Mouse (Mus musculus) embryonic facial prominence, embryonic 10.5 days (tissue): Measurements from ENCODE around the gene Ptpn20. TPM values are rescaled to one million over a fixed set of nuclear protein-coding genes. Genes with fewer than 3 reads are reported as not detected.

Experiments
- DNase-seq: peaks from one replicate; pipeline ENCODE4 v3.0.0-alpha.2; 2017; ENCODE audit warnings: low spot score
- H3K27ac ChIP-seq: fragments of 300-500 bp; sonication (generic); replicated peaks from 2 replicates; pipeline ENCODE4 v1.5.1; 2016; ENCODE audit warnings: mild to moderate bottlenecking
- H3K27me3 ChIP-seq: fragments of 300-500 bp; sonication (generic); replicated peaks from 2 replicates; pipeline ENCODE4 v1.6.1; 2016; ENCODE audit warnings: low read depth, mild to moderate bottlenecking; ENCODE audit not compliant: poor library complexity, severe bottlenecking
- H3K36me3 ChIP-seq: fragments of 300-500 bp; sonication (generic); replicated peaks from 2 replicates; pipeline ENCODE4 v1.6.1; 2016; ENCODE audit warnings: mild to moderate bottlenecking, moderate library complexity
- H3K4me1 ChIP-seq: fragments of 300-500 bp; sonication (generic); 2 replicates; pipeline ENCODE4 v1.6.1; 2016
- H3K4me3 ChIP-seq: fragments of 300-500 bp; sonication (generic); 2 replicates; pipeline ENCODE4 v1.5.1; 2016; ENCODE audit warnings: mild to moderate bottlenecking, moderate library complexity
- H3K9me3 ChIP-seq: fragments of 300-500 bp; sonication (generic); 2 replicates; pipeline ENCODE4 v1.6.1; 2016; ENCODE audit warnings: mild to moderate bottlenecking
- WGBS: fragments of 180-500 bp; shearing (Covaris S2); methylation state at CpG from one replicate; pipeline ENCODE4 v1.1.7; 2016; 5-methylcytosine and 5-hydroxymethylcytosine counted together
- polyA plus RNA-seq: library from polyadenylated mRNA; unstranded; fragments of >200 nt; fragmentation: Nextera tagmentation; extraction: Ambion mirVana; gene quantifications from 2 replicates; pipeline ENCODE4 v1.2.1, GENCODE M21; 2016

Gene Ptpn20
- polyA plus RNA-seq, 1 experiment from 2014 or later, result 0.14 TPM

- H3K27me3 ChIP-seq, result no peaks in the 10 kb centered on the region
- no peak overlapping the region for H3K27ac ChIP-seq
- H3K4me3 ChIP-seq, result no peak overlapping the region
- no peak for DNase-seq
- WGBS, result 90% methylated on average over 4 of the region's 4 CpGs
- H3K4me1 ChIP-seq, result no peaks in the 10 kb centered on the region
- H3K36me3 ChIP-seq, result no peaks in the 10 kb centered on the region
- no peaks in the 10 kb centered on the region for H3K9me3 ChIP-seq
Observed at GRCm38 (mm10) chr14:33634354-33634753, 45.3 kb downstream of the Ptpn20 start.

- H3K9me3 ChIP-seq, result no peaks in the 10 kb centered on the region
- no peaks in the 10 kb centered on the region for H3K36me3 ChIP-seq
- no peaks in the 10 kb centered on the region for H3K4me1 ChIP-seq
- no peak overlapping the region for H3K27ac ChIP-seq
- H3K4me3 ChIP-seq, result no peak overlapping the region
- no peak for DNase-seq
- 98% methylated on average over 1 of the region's 1 CpGs for WGBS
- no peaks in the 10 kb centered on the region for H3K27me3 ChIP-seq
Observed at GRCm38 (mm10) chr14:33634774-33635173, 45.8 kb downstream of the Ptpn20 start.

GRCm38 (mm10) chr14:33639357-33639756 is 50.4 kb downstream of the Ptpn20 start:
- DNase-seq, result no peak
- 78% methylated on average over 5 of the region's 5 CpGs for WGBS
- H3K4me3 ChIP-seq, result no peak overlapping the region
- no peaks in the 10 kb centered on the region for H3K4me1 ChIP-seq
- no peaks in the 10 kb centered on the region for H3K9me3 ChIP-seq
- no peak overlapping the region for H3K27ac ChIP-seq
- no peaks in the 10 kb centered on the region for H3K27me3 ChIP-seq
- no peaks in the 10 kb centered on the region for H3K36me3 ChIP-seq

DNA sequence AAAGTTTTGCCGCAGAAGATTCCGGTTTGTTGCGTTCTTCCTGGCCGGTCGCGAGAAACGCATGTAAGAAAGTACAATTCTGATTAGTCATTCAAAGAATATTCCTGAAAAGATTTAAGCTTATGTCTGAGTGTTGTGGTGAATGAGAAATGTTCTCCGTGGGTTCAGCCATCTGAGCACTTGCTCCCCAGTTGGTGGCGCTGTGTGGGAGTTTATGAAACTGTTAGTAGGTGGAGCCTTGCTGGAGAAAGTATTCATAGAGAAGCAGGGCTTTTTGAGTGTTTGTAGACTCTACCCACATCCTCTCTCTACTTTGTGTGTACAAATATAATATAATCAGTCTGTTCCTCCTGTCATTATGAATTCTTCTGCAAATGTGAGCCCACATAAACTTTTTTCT is 61.7 kb downstream of the Ptpn20 start:
- Histone ChIP-seq H3K4me3 (no peak overlapping the region), H3K4me1 (no peaks in the 10 kb centered on the region), H3K27ac (no peak overlapping the region), H3K27me3 (no peaks in the 10 kb centered on the region), H3K36me3 (no peaks in the 10 kb centered on the region), H3K9me3 (peaks cover 6% of the 10 kb centered on the region)
- no peak for DNase-seq
- 92% methylated on average over 9 of the region's 9 CpGs for WGBS

DNA sequence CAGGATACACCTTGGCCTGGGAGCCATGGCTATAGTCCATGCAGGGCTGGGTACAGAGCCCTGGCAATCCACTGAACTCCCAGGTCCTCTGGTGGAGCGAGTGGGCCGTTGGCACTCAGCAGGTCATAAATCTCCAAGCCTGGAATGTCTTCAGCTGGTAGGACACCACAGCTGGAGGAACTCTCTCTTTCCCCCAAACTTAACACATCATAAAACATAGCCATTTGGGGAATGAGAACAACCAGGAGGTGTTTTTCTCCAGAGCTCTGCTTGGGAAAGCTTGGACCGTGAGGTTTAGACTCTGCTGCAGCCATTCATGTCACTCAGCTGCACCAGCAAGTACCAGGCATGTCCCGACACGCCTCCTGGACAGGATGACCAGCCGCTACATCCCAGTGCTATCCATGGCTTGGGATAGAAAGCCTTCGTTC is 68.5 kb downstream of the Ptpn20 start:
- Histone ChIP-seq H3K27ac (no peak overlapping the region), H3K36me3 (no peaks in the 10 kb centered on the region), H3K27me3 (no peaks in the 10 kb centered on the region; the same call in 1 of the 2 replicates), H3K4me3 (no peak overlapping the region), H3K4me1 (peaks cover 7% of the 10 kb centered on the region), H3K9me3 (no peaks in the 10 kb centered on the region)
- DNase-seq, result no peak
- 86% methylated on average over 7 of the region's 7 CpGs for WGBS

DNA sequence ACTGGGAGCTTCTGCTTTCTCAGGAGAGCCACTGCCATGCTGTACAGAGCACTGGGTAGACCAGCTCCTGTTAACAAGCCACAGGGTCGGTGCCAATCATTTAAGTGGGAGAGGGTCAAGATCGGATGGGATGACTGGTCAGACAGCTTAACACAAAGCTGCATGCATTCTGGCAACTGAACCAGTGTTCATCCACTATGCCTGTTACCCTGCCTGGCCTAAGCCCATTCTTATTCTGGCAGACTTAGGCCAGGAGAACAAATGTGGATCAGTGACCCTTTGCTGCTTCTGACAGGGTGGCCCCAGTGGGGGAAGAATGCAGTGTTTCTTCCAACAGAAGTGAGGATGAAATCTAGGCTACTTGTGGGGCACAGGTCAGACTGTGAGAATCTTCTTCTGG is 69.3 kb downstream of the Ptpn20 start:
- H3K36me3 ChIP-seq, result no peaks in the 10 kb centered on the region
- H3K27me3 ChIP-seq, result no peaks in the 10 kb centered on the region; the same call in 1 of the 2 replicates
- DNase-seq, result no peak
- no peak overlapping the region for H3K27ac ChIP-seq
- peaks cover 10% of the 10 kb centered on the region for H3K4me1 ChIP-seq
- H3K9me3 ChIP-seq, result no peaks in the 10 kb centered on the region
- no peak overlapping the region for H3K4me3 ChIP-seq
- WGBS, result 72% methylated on average over 2 of the region's 2 CpGs

- 55% methylated on average over 9 of the region's 9 CpGs for WGBS
- Histone ChIP-seq H3K4me1 (peaks cover 13% of the 10 kb centered on the region), H3K36me3 (no peaks in the 10 kb centered on the region), H3K27me3 (no peaks in the 10 kb centered on the region), H3K4me3 (no peak overlapping the region), H3K27ac (peak overlapping the region; percentile 46; the same call in 1 of the 2 replicates), H3K9me3 (no peaks in the 10 kb centered on the region)
- DNase-seq, result peak; percentile 62
Observed at GRCm38 (mm10) chr14:33662080-33662479, 73.1 kb downstream of the Ptpn20 start.

- Histone ChIP-seq H3K27ac (no peak overlapping the region), H3K36me3 (no peaks in the 10 kb centered on the region), H3K9me3 (no peaks in the 10 kb centered on the region), H3K27me3 (no peaks in the 10 kb centered on the region), H3K4me1 (peaks cover 13% of the 10 kb centered on the region), H3K4me3 (no peak overlapping the region)
- DNase-seq, result no peak
- WGBS, result 93% methylated on average over 6 of the region's 6 CpGs
Observed at GRCm38 (mm10) chr14:33666301-33666700, 77.3 kb downstream of the Ptpn20 start.

- Histone ChIP-seq H3K4me1 (0 out of 2 replicates have a peak, but pooled peaks cover 3% of the 10 kb centered on the region), H3K9me3 (no peaks in the 10 kb centered on the region), H3K27ac (no peak overlapping the region), H3K4me3 (no peak overlapping the region), H3K36me3 (no peaks in the 10 kb centered on the region), H3K27me3 (no peaks in the 10 kb centered on the region)
- DNase-seq, result no peak
- WGBS, result 92% methylated on average over 11 of the region's 11 CpGs
Observed at GRCm38 (mm10) chr14:33669891-33670290, 80.9 kb downstream of the Ptpn20 start.

- peak; percentile 37 for DNase-seq
- Histone ChIP-seq H3K27ac (no peak overlapping the region), H3K27me3 (no peaks in the 10 kb centered on the region; the same call in 1 of the 2 replicates), H3K4me1 (no peaks in the 10 kb centered on the region), H3K36me3 (no peaks in the 10 kb centered on the region), H3K4me3 (no peak overlapping the region), H3K9me3 (no peaks in the 10 kb centered on the region)
- WGBS, result 78% methylated on average over 5 of the region's 5 CpGs
Observed at GRCm38 (mm10) chr14:33673350-33674087, 84.5 kb downstream of the Ptpn20 start.

DNA sequence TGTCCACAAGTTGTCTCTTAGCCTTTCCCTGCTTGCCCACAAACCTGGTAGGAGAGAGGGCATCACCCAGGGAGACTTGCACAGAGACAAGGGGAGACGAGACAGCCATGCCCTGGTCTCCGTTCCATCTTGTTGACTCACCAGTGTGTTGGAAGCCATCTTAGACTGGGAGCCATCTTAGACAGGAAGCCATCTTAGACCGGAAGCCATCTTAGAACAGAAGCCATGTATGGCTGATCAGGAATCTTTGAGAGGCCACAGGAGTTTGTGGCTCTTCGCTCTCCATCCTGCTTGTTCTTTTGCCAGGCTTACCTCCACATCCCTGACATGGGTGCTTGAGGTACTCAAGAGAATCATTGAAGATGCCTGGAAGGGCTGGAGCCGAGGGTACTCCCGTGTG is 89.0 kb downstream of the Ptpn20 start:
- Histone ChIP-seq H3K27me3 (no peaks in the 10 kb centered on the region; the same call in none of the 2 replicates), H3K4me3 (no peak overlapping the region), H3K9me3 (no peaks in the 10 kb centered on the region), H3K4me1 (peaks cover 4% of the 10 kb centered on the region), H3K36me3 (no peaks in the 10 kb centered on the region), H3K27ac (no peak overlapping the region)
- 91% methylated on average over 6 of the region's 6 CpGs for WGBS
- no peak for DNase-seq

DNA sequence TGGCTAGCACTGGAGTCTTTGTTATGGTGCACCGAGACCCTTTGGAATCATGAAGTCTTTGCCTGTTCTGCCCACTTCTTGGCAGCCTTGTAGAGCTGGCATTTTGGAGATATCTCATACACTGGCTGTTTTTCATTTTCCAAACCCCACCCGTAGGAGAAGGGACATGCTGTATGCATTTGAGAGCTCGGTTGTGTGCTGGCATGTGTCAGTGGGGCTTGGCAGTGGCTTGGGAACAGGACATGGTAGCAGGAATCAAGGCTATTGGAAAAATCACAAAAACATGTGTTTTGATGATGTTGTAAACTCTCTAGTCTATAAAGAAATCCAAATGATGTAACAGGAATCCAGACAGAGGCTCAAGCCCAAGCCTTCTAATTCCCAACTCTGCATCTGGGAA is 89.7 kb downstream of the Ptpn20 start:
- no peak for DNase-seq

DNA sequence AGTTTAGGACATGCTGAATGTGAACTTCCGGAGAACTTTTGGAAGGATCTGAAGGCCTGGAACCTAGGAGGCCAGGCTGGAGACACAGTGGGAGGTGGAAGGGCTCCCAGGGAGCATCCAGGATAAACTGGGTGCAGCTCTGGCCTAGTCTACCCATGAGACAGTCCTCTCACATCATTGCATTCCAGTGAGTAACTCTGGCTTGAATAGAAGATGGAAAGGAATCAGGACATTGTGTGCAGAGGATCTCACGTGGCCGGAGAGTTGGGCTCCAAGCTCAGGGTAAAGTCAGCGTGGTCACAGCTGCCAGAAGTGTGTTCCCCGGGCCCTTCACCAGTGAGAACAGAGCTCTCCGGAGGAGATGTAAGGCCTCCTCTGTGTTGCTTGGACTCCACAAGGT is 91.6 kb downstream of the Ptpn20 start:
- DNase-seq, result no peak
- Histone ChIP-seq H3K27ac (no peak overlapping the region), H3K36me3 (no peaks in the 10 kb centered on the region), H3K27me3 (peaks cover 12% of the 10 kb centered on the region), H3K4me1 (peaks cover 13% of the 10 kb centered on the region), H3K9me3 (no peaks in the 10 kb centered on the region), H3K4me3 (no peak overlapping the region)
- 95% methylated on average over 6 of the region's 6 CpGs for WGBS

More for the DNA sequence above, 89.7 kb downstream of the Ptpn20 start:
- Histone ChIP-seq H3K36me3 (no peaks in the 10 kb centered on the region), H3K27me3 (peaks cover under 1% of the 10 kb centered on the region), H3K27ac (no peak overlapping the region), H3K4me1 (peaks cover 11% of the 10 kb centered on the region), H3K4me3 (no peak overlapping the region), H3K9me3 (no peaks in the 10 kb centered on the region)
- WGBS, result 89% methylated on average over 3 of the region's 3 CpGs
